Mouse (Mus musculus) ovary, postnatal 36 days (tissue): ENCODE data around the gene Adamts5.

Source experiments
- DNase-seq: peaks from one replicate; pipeline ENCODE4 v3.0.0; 2022; ENCODE audit warnings: low spot score, mixed read lengths

Adamts5 gene

GRCm38 (mm10) chr16:85822330-85822916 is 79.2 kb downstream of the Adamts5 start:
- no peak for DNase-seq

DNA sequence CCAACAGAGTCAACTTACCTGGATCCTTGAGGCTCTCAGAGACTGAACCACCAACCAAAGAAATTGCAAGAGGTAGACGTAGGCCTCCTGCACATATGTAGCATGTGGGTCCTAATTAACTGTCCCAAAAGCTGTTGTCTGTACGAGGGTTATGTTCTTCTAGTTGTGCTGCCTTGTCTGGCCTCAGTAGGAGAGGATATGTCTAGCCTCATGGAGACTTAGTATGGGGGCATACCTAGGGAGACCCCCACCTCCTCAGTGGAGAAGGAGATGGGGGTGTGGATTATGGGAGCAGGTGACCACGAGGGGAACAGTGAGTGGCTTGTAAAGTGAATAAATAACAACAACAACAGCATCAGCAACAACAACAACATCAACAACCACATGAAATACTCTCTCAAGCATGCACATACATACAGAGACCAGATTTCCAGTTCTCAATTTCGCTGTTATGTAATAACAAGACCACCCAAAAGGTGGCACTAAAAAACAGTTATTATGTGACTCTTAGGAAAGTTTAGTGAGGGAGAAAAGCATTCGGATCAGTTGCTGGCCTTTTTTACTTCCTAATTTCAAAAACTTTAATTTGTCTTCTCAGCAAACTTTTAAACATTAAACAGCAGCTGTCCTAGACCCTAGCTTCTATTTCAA is 81.7 kb downstream of the Adamts5 start:
- no peak for DNase-seq

DNA sequence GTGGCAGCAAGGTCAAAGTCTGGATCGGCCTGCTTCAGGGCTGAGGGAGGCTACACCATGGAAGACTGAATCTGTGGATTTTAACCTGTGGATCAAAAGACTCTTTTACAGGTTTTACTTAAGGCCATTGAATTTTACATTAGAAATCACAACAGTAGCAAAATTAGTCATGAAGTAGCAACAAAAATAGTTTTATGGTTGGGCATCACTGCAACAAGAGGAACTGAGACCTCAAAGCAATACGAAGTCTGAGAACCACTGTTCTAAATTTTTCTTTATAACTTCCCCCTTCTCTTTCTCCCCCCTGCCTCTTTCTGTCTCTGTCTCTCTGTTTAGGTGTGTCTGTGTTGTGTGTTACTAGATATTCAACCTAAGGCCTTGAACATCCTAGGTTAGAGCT is 87.5 kb downstream of the Adamts5 start:
- DNase-seq = no peak

- DNase-seq = peak; percentile 55
Measured at GRCm38 (mm10) chr16:85807626-85808025, 94.0 kb downstream of the Adamts5 start.

DNA sequence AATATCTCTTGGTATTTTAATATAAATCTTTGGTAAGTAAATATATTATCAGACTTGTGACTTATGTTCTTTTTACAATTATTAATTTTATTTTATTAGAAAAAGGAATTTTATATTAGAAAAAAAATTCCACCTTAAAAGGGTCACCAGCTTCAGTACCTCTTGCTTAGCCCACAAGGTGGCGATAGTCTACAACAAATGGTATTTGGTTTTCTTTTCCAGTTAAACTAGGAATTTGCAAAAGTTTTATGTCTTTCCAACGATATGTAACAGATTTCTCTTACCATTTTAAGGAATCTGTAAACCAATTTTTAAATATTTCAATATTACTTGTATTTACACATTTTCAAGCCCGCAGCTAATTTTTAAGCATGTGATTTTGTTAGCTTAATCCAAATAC is 94.6 kb downstream of the Adamts5 start:
- DNase-seq = no peak
